Mouse (Mus musculus) right cerebral cortex, postnatal 36 days (tissue): ENCODE data around the gene Ddx11.
A peak's percentile ranks its signal among the peaks of the same experiment; 100 is the strongest.

Source experiments
- DNase-seq, 2 experiments: peaks; one replicate each; pipeline ENCODE4 v3.0.0; 2022; ENCODE audit warnings: low spot score in 2 of 2, mixed read lengths in 1 of 2

Gene Ddx11

DNA sequence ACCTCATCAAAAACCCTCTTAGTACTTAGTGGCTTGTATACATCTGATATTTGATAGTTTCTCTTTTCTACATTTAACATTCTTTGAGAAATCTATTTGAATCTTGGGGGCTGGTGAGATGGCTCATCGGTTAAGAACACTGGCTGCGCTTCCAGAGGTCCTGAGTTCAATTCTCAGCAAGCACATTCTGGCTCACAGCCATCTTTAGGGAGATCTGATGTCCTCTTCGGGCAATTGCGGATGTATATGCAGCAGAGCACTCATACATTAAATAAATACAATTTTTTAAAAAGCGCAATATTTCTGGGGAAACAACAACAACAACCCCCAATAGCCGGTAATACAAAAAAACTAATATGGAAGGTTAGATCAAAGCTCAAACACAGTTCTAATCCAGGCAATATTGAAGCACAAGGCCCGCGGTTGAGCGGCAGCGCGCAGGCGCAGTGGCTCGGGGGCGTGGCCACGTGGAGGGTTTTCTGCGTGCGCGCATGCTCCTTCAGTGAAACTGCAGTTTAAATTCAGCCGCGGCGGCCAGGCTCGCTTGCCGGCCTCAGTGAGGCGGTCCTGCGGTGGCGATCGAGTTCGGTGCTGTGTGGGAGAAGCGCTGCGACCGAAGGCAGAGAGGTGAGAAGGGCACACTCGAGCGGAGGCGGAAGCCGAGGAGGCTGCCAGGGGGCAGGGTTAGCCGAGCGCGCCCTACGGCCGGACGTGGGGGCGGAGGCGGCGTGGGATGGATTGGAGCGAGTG lies at the start of gene Ddx11:
Ddx11 (plus strand) TSS at position 455 of the 750 bp plus-strand sequence.
- DNase-seq = peak; percentile 82

GRCm38 (mm10) chr17:66073971-66074370 lies 49.3 kb upstream of the Ddx11 start:
- no peak for DNase-seq

DNA sequence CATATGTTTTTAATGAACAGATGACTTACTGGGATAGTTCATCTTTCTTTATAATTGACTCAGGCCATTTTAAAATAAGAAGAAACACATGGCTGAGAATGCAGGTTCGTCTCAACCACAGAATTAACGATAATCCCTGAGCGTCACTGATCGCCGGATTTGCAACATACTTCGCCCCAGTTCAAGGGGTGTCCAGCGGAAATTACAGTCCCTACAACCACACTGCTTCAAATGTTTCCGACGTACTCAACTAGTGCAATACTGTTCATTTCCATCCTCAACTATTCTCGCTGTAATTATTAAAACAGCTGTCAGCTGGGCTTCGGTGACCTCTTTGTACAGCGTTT lies 47.5 kb upstream of the Ddx11 start:
- no peak for DNase-seq

GRCm38 (mm10) chr17:66076174-66076927 lies 47.0 kb upstream of the Ddx11 start:
- peak; percentile 26 to 42 for DNase-seq

DNA sequence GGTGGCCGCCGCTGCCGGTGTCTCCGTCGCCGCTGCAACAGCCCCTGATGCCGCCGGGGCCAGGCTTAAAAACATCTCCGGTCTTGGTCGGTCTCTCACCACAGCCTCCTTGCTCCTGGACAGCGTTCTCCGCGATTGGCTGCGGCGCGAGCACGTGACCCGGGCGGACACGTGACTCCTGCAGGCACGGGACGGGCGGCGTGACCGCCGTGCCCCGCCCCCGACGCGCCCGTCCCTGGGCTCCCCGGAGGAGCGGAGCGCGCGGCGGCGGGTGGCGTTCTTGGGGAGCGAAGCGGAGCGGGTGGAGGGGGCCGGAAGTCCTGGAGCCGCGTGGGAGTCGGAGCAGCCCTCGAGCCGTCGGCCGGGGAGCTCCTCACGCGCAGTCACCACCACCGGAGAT lies 46.4 kb upstream of the Ddx11 start, which contains the start of gene Ankrd12:
Ankrd12 (minus strand) TSS at position 156 of the 400 bp plus-strand sequence.
- DNase-seq = peak; percentile 94

GRCm38 (mm10) chr17:66077437-66077850 lies 45.9 kb upstream of the Ddx11 start:
- DNase-seq = no peak

GRCm38 (mm10) chr17:66084486-66084885 lies 38.8 kb upstream of the Ddx11 start:
- DNase-seq = no peak

- no peak for DNase-seq
These were observed 38.3 kb upstream of the Ddx11 start for GRCm38 (mm10) chr17:66085038-66085437.

DNA sequence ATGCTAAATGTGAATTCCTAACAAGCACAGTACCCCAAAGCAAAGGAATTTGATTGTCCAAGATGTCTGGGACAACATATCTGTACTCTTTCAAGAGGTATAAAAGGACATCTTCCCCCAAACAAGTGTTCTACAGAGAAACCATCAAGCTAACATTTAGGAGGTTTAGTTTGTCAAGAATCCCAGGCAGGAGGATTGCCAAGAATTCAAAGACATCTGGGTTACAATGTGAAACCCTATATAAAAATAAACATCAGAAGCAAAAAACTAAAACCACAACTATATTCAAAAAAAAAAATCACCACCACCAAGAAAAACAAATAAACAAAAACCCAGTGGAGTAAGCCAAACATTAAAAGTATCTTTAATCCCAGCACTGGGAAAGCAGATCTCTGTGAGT lies 33.1 kb upstream of the Ddx11 start:
- no peak for DNase-seq

DNA sequence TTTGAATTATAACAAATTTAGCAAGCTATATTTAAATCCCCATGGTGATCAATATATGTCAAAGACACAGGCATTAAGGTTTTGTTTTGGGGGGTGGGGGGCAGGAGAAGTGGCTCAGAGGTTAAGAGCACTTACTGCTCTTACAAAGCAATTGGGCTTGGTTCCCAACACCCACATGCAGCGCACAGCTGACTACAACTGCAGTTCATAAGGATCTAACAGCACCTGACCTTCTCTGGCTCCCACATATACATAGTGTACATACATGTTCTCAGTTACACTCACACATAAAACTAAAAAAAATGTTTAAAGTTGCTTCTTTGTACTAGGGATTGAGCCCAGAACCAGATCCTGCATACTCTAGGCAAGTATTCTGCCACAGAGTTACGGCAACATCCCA lies 31.9 kb upstream of the Ddx11 start:
- DNase-seq = no peak

GRCm38 (mm10) chr17:66092065-66092464 lies 31.3 kb upstream of the Ddx11 start:
- DNase-seq = no peak

- DNase-seq = no peak
These were observed 30.7 kb upstream of the Ddx11 start for GRCm38 (mm10) chr17:66092664-66093063.

DNA sequence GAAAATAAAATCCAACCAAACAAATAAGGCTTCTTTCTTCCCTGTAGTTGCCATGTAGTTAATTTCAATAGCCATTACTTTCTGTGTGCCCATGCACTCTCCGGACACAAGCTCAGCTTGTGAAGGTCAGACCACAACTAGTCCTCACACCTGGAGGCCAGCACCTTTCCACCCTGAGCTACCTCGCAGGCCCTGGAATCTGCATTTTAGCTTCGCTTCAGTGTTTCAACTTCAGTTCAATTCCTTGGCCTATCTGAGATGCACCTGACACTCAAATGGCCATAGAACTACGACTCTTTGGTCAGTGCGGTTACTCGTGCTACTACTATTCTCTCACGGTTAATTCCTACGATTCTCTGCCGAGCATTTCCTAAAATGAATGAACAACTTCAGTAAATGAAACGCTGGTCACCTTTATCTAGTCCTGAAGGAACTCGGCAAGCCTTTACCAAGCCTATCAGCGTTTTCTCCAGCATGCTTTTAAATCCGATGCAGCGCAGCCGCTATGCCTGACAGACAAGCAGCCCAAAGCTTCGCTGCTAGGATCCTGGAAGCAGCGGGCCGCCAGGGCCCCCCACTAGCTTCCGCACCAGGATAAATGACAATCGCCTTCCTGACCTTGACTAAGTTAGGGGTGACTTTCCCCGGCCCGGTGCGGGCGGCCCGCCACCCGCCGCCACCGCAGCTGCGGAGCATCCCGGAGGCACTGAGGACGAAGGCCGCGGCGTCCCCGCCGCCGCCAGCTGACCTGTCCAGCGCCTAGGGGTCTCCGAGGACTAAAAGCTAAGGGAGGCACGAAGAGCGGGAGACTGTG lies 22.5 kb upstream of the Ddx11 start:
- peak in 1 of 2 experiments; percentile 21 for DNase-seq

- peak; percentile 84 to 88 for DNase-seq
These were observed 21.7 kb upstream of the Ddx11 start, which contains the start of gene Ndufv2 for GRCm38 (mm10) chr17:66101380-66102330. Ndufv2 (minus strand) TSS chr17:66101559.

DNA sequence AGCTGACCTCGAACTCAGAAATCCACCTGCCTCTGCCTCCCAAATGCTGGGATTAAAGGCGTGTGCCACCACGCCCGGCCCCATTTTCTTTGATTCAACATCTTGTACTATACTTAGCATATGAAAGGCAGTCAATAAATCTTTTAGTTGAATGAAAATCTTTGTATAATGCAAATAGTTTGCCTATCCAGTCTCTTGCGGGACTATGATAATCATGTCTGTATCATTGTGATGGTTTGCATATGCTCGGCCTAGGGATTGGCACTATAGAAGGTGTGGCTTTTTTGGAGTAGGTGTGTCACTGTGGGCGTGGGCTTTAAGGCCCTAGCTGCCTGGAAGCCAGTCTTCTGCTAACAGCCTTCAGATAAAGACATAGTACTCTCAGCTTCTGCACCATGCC lies 19.2 kb upstream of the Ddx11 start:
- DNase-seq = no peak

DNA sequence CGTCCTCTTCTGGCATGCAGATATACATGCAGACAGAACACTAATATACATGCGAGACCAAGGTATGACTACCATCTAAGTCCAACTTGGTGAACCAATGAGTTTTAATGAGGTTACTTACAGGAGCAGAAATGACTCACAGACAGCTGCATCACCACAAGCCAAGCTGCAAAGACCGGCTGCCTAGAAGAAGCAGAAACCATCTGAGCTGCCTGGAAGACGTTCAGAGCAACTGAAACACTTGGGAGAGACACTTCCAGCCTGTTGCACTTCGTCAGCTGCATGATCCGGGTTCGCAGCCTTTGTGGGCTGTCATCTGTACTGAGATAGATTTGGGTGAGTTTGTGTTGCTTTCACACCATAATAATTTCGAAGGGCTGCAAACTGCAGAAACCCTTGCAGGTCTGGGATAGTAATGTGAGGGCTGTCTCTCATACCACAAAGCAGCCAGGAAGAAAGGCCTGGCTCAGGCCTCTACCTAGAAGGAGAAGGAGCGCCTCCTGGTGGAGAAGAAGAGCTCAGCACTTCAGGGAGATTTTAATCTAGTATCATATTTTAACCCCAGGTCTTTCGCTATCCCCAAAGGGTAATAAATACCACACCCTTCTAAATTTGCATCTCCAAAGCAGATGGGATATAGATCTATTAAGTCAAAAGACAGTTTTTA lies 16.6 kb upstream of the Ddx11 start:
- DNase-seq = no peak

- DNase-seq = no peak
These were observed 15.9 kb upstream of the Ddx11 start for GRCm38 (mm10) chr17:66107466-66107865.

DNA sequence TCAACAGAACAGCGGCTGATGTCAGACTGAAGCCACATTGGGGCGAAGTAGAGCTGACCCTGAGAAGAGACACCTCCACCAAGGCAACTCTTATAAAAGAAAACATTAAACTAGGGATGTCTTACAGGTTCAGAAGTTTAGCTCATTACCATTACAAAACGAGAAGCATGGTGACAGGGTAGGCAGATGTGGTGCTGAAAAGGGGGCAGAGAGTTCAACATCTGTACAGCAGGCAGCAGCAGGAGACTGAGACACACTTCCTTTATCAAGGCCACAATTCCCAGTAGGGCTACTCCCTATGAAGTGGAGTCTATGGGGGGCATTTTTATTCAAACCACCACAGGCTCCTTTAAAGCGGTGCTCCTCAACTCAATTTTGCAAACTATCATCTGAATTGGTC lies 15.1 kb upstream of the Ddx11 start:
- DNase-seq = no peak

- no peak for DNase-seq
These were observed 12.6 kb upstream of the Ddx11 start for GRCm38 (mm10) chr17:66110746-66111145.

DNA sequence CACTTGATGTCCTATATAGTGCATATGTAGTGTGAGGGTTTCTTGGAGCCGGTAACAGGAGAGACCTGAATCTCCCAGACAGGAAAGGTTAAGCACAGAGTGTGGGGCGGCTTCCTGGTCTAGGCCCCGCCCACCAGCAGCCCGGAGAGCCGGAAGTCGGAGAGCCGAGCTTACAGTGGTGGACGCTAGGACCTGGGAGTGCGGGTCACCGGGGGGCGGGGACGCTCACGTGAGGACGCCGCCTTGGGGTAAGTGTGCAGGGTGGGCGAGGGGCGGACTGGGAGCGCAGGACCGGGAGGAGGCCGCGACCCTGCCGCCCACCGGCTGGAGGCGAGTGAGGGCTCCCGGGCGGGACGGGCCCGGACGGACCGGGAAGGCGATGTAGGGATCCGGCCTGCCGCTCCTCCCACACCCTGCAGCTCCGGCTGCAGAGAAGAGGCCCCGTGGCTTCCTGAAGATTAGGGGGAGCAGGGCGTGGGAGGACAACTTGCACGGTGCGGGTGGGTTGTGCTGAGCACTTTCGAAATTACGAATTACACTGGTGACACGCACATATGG lies 11.8 kb upstream of the Ddx11 start, which contains the start of gene Washc1:
Washc1 (plus strand) TSS at position 144 of the 558 bp plus-strand sequence.
- DNase-seq = peak; percentile 85 to 86
